Mouse (Mus musculus) cortical plate, adult 2 months (tissue): ENCODE measurements at regions not wholly inside any gene's neighbourhood (a gene's known extent, or its start where the extent isn't known, plus 50 kb on each side); places are given as distances from the start of the nearest gene placed in this dataset.

Experiments used
- H3K27ac ChIP-seq: fragments of 200-500 bp; 2 replicates; pipeline ENCODE4 v1.5.1; 2012; ENCODE audit warnings: low read length, control low read depth, inconsistent platforms; ENCODE audit not compliant: insufficient read depth
- H3K4me1 ChIP-seq: fragments of 200-500 bp; 2 replicates; pipeline ENCODE4 v1.6.1; 2011; ENCODE audit warnings: low read length; ENCODE audit not compliant: control insufficient read depth, insufficient read depth
- H3K4me3 ChIP-seq: fragments of 200-500 bp; 2 replicates; pipeline ENCODE4 v1.5.1; 2011; ENCODE audit warnings: mild to moderate bottlenecking, low read length, control low read depth; ENCODE audit not compliant: insufficient read depth
- CTCF ChIP-seq: fragments of 200-500 bp; IDR thresholded peaks from 2 replicates; pipeline ENCODE4 v1.5.1; 2011; ENCODE audit warnings: mild to moderate bottlenecking, control low read depth, low read length; ENCODE audit not compliant: insufficient read depth; ENCODE audit errors: extremely low read depth
- POLR2A ChIP-seq: fragments of 200-500 bp; IDR thresholded peaks from 2 replicates; pipeline ENCODE4 v1.6.1; 2011; ENCODE audit warnings: mild to moderate bottlenecking, low read length, control low read depth; ENCODE audit not compliant: insufficient read depth; ENCODE audit errors: extremely low read depth

- TF ChIP-seq CTCF: no peak
- TF ChIP-seq POLR2A: no peak
- Histone ChIP-seq H3K27ac (no peak overlapping the region), H3K4me1 (no peaks in the 10 kb centered on the region), H3K4me3 (no peak overlapping the region)
These were observed 525.1 kb downstream of the Vrk1 start for GRCm38 (mm10) chr12:106535086-106535485.

DNA sequence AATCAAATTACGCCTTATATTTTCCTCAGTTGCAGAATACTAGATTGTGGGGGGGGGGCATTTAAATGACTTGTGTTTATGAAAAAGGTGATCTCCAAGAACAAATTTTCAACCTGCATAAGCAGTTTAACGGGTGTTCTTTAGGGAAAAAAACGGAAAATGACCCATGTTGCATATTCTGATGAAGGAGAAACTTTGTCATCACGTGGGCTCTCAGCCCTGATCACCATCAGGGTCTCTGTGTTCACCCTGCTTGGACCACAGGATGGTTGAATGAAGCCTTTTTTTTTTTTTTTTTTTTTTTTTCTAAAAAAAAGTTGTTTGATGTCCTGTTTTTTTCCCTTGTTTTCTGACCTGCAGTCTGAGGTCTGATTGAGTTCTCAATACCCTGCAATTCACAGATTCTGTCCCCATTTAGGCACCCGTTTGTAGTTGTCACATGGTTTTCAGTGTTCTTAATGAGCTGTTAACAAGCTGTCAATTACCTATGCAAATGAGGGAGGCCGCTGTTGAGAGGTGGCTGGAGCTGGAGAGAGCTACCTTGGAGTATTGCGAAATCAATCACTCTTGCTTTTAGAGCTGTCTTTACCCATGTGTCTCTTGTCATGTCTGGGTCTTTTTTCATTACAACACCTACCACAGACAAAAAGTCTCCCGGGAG, 525.7 kb downstream of the Vrk1 start:
- TF ChIP-seq CTCF (no peak), POLR2A (no peak)
- Histone ChIP-seq H3K27ac (no peak overlapping the region), H3K4me1 (no peaks in the 10 kb centered on the region), H3K4me3 (no peak overlapping the region)

DNA sequence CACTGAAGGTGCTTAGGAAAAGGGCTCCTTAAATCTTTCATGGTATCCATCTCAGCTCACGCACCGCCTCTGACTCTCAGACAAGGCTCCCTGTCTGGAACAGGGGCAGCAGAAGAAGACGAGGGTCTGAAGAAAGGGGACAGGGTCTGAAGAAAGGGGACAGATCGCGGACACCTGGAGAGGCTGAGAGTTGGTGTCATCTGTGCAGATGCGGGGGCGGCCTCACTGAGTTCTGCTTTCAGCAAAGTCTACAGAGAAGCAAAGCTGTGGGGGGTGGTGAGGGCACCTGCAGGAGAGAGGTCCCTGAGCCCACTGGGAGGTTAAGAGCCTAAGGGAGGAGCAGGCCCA, 526.2 kb downstream of the Vrk1 start:
- Histone ChIP-seq H3K4me1 (no peaks in the 10 kb centered on the region), H3K27ac (no peak overlapping the region), H3K4me3 (no peak overlapping the region)
- no peak for TF ChIP-seq CTCF
- TF ChIP-seq POLR2A: no peak

GRCm38 (mm10) chr12:106540003-106540402, 530.0 kb downstream of the Vrk1 start:
- H3K4me1 ChIP-seq: no peaks in the 10 kb centered on the region
- TF ChIP-seq POLR2A: no peak
- no peak for TF ChIP-seq CTCF
- H3K27ac ChIP-seq: no peak overlapping the region
- H3K4me3 ChIP-seq: no peak overlapping the region

DNA sequence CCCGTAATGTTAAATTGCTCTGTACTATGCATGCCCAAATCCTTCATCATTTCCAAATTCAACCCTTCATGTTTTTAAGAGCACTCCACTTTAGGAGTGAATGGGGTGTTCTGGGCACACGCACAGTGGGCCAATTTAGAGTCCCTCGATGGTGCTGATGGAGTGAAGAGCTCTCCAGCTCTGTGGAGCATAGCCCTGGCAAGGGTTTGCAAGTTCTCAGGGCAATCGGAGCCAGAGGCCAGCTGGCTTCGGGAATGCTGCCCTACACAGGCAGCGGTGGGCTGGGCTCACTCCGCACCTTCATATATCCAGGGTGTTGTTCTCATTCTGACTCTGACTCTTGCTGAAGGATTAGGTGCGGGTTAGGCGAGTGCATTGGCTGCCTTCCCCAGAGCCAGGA, 549.5 kb downstream of the Vrk1 start:
- no peak overlapping the region for H3K27ac ChIP-seq
- no peaks in the 10 kb centered on the region for H3K4me1 ChIP-seq
- no peak overlapping the region for H3K4me3 ChIP-seq
- TF ChIP-seq CTCF (no peak), POLR2A (no peak)

- Histone ChIP-seq H3K27ac (no peak overlapping the region), H3K4me3 (no peak overlapping the region)
- TF ChIP-seq CTCF (no peak), POLR2A (no peak)
These were observed 555.2 kb downstream of the Vrk1 start for GRCm38 (mm10) chr12:106565263-106565681.

DNA sequence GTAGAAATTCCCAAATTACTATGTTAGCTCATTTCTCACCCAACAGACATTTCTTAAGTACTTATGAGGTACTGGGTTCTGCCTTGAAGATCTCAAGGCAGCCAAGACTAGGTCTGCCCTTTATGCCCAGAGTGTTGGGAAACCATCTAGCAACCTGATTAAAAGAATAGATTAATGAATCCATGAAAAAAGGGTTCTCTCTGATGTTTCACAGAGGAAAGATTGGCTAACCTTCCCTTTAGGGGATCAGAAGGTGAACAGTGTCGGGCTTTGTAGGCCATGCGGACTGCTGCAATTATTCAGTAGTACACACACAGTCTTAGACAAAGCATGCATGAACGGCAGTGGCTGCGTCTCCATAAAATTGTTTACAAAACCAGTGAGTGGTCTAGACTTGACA, 556.3 kb downstream of the Vrk1 start:
- no peak overlapping the region for H3K27ac ChIP-seq
- no peaks in the 10 kb centered on the region for H3K4me1 ChIP-seq
- no peak overlapping the region for H3K4me3 ChIP-seq
- TF ChIP-seq CTCF: no peak
- TF ChIP-seq POLR2A: no peak

More at GRCm38 (mm10) chr12:106565263-106565681, 555.2 kb downstream of the Vrk1 start:
- no peaks in the 10 kb centered on the region for H3K4me1 ChIP-seq

DNA sequence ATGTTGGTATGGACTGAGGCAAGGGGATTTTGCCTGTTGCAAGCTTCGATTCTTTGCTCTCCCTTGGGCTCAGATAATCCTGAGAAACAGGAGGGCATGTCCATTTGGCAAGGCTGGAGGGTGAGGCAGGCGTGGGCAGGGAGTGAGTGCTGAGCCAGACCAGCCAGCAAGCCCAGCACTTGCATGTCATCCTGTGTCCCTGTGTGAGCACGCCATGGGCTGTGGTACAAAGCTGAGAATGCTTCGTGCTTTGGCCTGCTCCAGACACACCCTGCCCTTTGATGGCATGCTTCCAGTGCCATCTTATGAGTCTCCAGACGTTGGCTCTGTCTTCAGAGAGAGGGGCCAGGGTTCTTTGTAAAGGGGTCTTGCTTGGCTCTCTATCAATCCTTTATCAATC, 557.1 kb downstream of the Vrk1 start:
- H3K27ac ChIP-seq: no peak overlapping the region

DNA sequence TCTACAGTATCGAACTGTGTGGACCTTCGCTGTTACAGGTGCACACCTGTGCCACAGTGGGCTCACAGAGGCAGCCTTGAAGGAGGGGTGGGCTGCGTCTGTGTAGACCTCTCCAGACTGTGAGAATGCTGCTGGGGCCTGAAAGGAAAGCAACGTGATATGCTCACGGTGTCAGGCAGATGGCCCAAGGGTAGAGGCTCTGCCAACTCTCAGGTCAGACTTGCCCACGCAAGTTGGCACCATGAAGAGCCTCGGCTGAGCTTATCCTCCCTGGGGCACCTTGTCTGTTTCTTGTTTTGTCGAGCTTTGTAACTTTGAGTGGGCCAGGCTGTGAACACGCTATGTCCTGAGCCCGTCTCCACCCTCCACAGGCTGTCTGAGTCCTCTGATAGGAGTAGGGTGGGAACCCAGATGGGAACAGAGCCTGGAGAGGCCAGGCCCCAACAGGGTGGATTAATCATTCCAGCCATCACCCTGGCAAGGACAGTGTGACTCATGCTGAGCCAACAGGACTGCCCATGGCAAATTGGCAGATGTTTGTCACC, 558.6 kb downstream of the Vrk1 start:
- Histone ChIP-seq H3K4me3 (no peak overlapping the region), H3K27ac (no peak overlapping the region), H3K4me1 (no peaks in the 10 kb centered on the region)
- TF ChIP-seq POLR2A: no peak
- no peak for TF ChIP-seq CTCF

More for the DNA sequence above, 557.1 kb downstream of the Vrk1 start:
- no peaks in the 10 kb centered on the region for H3K4me1 ChIP-seq
- TF ChIP-seq CTCF (no peak), POLR2A (no peak)
- no peak overlapping the region for H3K4me3 ChIP-seq

DNA sequence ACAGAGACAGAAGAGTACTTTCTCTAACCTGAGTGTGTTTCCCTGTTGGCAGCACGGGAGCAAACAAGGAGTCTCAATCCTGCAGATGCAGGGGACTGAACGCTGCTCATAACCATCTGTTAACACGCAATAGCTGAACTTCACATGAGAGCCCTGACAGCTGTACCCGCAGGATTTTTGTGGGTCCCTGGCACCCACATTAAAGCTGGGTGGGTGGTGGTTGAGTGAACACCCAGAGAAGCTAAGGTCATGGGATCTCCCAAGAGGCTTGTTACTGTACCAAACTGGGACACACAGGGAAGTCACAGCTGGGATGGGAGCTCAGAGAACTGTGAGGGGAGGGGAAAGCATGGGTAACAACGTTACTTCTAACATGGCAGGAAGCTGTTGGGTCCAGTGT, 562.9 kb downstream of the Vrk1 start:
- TF ChIP-seq POLR2A: no peak
- TF ChIP-seq CTCF: no peak
- H3K4me1 ChIP-seq: no peaks in the 10 kb centered on the region
- no peak overlapping the region for H3K27ac ChIP-seq
- no peak overlapping the region for H3K4me3 ChIP-seq
